In the genomic region with DNA sequence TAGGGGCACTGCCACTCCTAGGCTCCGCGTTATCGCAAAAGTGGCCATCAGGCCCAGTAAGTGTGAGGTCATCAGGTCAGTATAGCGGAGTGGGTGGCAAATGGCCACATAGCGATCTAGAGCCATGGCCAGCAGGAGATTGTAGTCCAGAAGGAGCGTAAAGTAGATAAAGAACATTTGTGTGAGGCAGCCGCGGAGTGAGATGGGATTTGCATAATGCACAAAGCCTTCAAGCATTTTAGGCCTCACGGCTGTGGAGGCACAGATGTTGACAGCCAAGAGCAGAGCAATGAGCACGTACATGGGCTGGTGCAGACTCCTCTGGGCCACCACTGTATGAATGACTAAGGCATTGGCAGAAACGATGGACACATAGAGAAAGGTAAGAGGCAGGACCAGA, we compare ENCODE assay signal across 31 mouse cellular contexts. TPM values are rescaled to one million over a fixed set of nuclear protein-coding genes. Genes with fewer than 3 reads are reported as not detected.
DNase-seq lines count a peak whose midpoint lies in the region; ATAC-seq and TF ChIP-seq lines count a peak whose summit lies in the region.
"Had no signal": no experiment of that assay in that cellular context is flagged by ENCODE, and none has a peak within 500 bp of the region (broad histone marks: within the 10 kb centered on the region; RNA-seq: fewer than 3 reads in every experiment).

No protein-coding gene starts in this region.

- H3K4me1 ChIP-seq in heart, adult 2 months (ENCODE audit: control insufficient read depth, insufficient read depth, low read length) = peaks cover 3% of the 10 kb centered on the region
- H3K4me1 ChIP-seq in liver, embryonic 14.5 days (replicated peaks; ENCODE audit: control insufficient read depth in 2 of 2, insufficient read depth in 2 of 2, low read length in 1 of 2) = peaks cover 0 to 6% of the 10 kb centered on the region in 2 experiments; a peak in 1 of 4 replicates
- peaks cover 5% of the 10 kb centered on the region for H3K4me1 ChIP-seq in liver, embryonic 12.5 days
- no peaks in the 10 kb centered on the region for H3K4me1 ChIP-seq in ES-Bruce4 (ENCODE audit: control insufficient read depth, insufficient read depth, low read length)
- H3K4me1 ChIP-seq: hindbrain, embryonic 15.5 days; limb, embryonic 13.5 days; liver, embryonic 15.5 days had no signal

- no peak overlapping the region for H3K4me3 ChIP-seq in heart, adult 2 months
- H3K4me3 ChIP-seq in liver, embryonic 14.5 days (ENCODE audit: insufficient read depth in 1 of 2, low read depth in 2 of 2, low read length in 2 of 2) = no peak overlapping the region
- H3K4me3 ChIP-seq in liver, embryonic 12.5 days = no peak overlapping the region
- H3K4me3 ChIP-seq in ES-Bruce4 (ENCODE audit: low read depth, low read length) = no peak overlapping the region
- H3K4me3 ChIP-seq: embryonic facial prominence, embryonic 15.5 days; hindbrain, embryonic 15.5 days; kidney, embryonic 15.5 days; limb, embryonic 13.5 days; liver, embryonic 15.5 days had no signal

- no peak overlapping the region for H3K27ac ChIP-seq in heart, adult 2 months
- no peak overlapping the region for H3K27ac ChIP-seq in liver, embryonic 14.5 days
- no peak overlapping the region for H3K27ac ChIP-seq in liver, embryonic 12.5 days
- H3K27ac ChIP-seq in ES-Bruce4 (ENCODE audit: insufficient read depth, low read length) = no peak overlapping the region
- H3K27ac ChIP-seq: embryonic facial prominence, embryonic 15.5 days; hindbrain, embryonic 15.5 days; kidney, embryonic 15.5 days; limb, embryonic 13.5 days; liver, embryonic 15.5 days had no signal

- H3K27me3 ChIP-seq in heart, adult 2 months (ENCODE audit: control insufficient read depth, insufficient read depth, low read length) = no peaks in the 10 kb centered on the region
- no peaks in the 10 kb centered on the region for H3K27me3 ChIP-seq in liver, embryonic 14.5 days (ENCODE audit: control insufficient read depth, insufficient read depth, low read length)
- no peaks in the 10 kb centered on the region for H3K27me3 ChIP-seq in liver, embryonic 12.5 days (replicated peaks)
- no peaks in the 10 kb centered on the region for H3K27me3 ChIP-seq in ES-Bruce4 (ENCODE audit: control insufficient read depth, insufficient read depth, low read length, poor library complexity, severe bottlenecking)
- H3K27me3 ChIP-seq: embryonic facial prominence, embryonic 15.5 days; hindbrain, embryonic 15.5 days; kidney, embryonic 15.5 days; limb, embryonic 13.5 days; liver, embryonic 15.5 days had no signal

- no peak for TF ChIP-seq CTCF in heart, adult 2 months (IDR thresholded peaks at IDR 0.05)
- TF ChIP-seq CTCF in liver, embryonic 14.5 days (IDR thresholded peaks at IDR 0.05; ENCODE audit: low read depth) = peak; percentile 38
- TF ChIP-seq CTCF in ES-Bruce4 (IDR thresholded peaks at IDR 0.05; ENCODE audit: low read depth, low read length) = peak; percentile 51
- peak; percentile 15; the same call in 1 of the 2 replicates for TF ChIP-seq CTCF in brain, embryonic 14.5 days (IDR thresholded peaks at IDR 0.05; ENCODE audit: borderline replicate concordance, extremely low read depth, insufficient read depth, insufficient read length)

- no peak for ATAC-seq in liver, embryonic 14.5 days (ENCODE audit: insufficient read depth)
- ATAC-seq in liver, embryonic 12.5 days = no peak
- ATAC-seq: forebrain, embryonic 16.5 days had no signal

- TF ChIP-seq POLR2A in heart, adult 2 months (IDR thresholded peaks at IDR 0.05; ENCODE audit: insufficient read depth, low read depth, low read length) = no peak
- no peak for TF ChIP-seq POLR2A in ES-Bruce4 (IDR thresholded peaks at IDR 0.05; ENCODE audit: insufficient read depth, low read length)
- TF ChIP-seq POLR2A in brain, embryonic 14.5 days (IDR thresholded peaks at IDR 0.05; ENCODE audit: borderline replicate concordance, extremely low read depth, insufficient read depth, insufficient read length, poor library complexity, severe bottlenecking) = no peak

- no peaks in the 10 kb centered on the region for H3K9me3 ChIP-seq in liver, embryonic 14.5 days (ENCODE audit: control insufficient read depth, low read length)
- H3K9me3 ChIP-seq in liver, embryonic 12.5 days (replicated peaks) = no peaks in the 10 kb centered on the region
- H3K9me3 ChIP-seq in ES-Bruce4 (replicated peaks; ENCODE audit: control insufficient read depth, insufficient read depth, low read length, poor library complexity, severe bottlenecking) = no peaks in the 10 kb centered on the region
- H3K9me3 ChIP-seq: embryonic facial prominence, embryonic 15.5 days; hindbrain, embryonic 15.5 days; kidney, embryonic 15.5 days; limb, embryonic 13.5 days; liver, embryonic 15.5 days had no signal

- no peak for TF ChIP-seq EP300 in heart, adult 2 months (IDR thresholded peaks at IDR 0.05; ENCODE audit: insufficient read depth, low read depth, low read length)
- no peak for TF ChIP-seq EP300 in liver, embryonic 14.5 days (IDR thresholded peaks at IDR 0.05; ENCODE audit: low read depth)
- no peak for TF ChIP-seq EP300 in ES-Bruce4 (IDR thresholded peaks at IDR 0.05; ENCODE audit: insufficient read depth, low read depth, low read length)

- H3K9ac ChIP-seq in heart, adult 2 months (ENCODE audit: low read depth, low read length) = no peak overlapping the region
- no peak overlapping the region for H3K9ac ChIP-seq in liver, embryonic 14.5 days (replicated peaks)
- no peak overlapping the region for H3K9ac ChIP-seq in liver, embryonic 12.5 days
- H3K9ac ChIP-seq in ES-Bruce4 (ENCODE audit: low read depth, poor library complexity, severe bottlenecking) = no peak overlapping the region
- H3K9ac ChIP-seq: embryonic facial prominence, embryonic 15.5 days; hindbrain, embryonic 15.5 days; kidney, embryonic 15.5 days; limb, embryonic 13.5 days; liver, embryonic 15.5 days had no signal

- H3K4me2 ChIP-seq in liver, embryonic 14.5 days (ENCODE audit: low read depth) = no peak overlapping the region
- H3K4me2 ChIP-seq in liver, embryonic 12.5 days = no peak overlapping the region
- H3K4me2 ChIP-seq: embryonic facial prominence, embryonic 15.5 days; hindbrain, embryonic 15.5 days; kidney, embryonic 15.5 days; limb, embryonic 13.5 days; liver, embryonic 15.5 days had no signal

- no peaks in the 10 kb centered on the region for H3K79me2 ChIP-seq in heart, adult 2 months (replicated peaks; ENCODE audit: control insufficient read depth, insufficient read depth, low read length)

- no peaks in the 10 kb centered on the region for H3K36me3 ChIP-seq in heart, adult 2 months (ENCODE audit: control insufficient read depth, insufficient read depth, low read length)
- no peaks in the 10 kb centered on the region for H3K36me3 ChIP-seq in liver, embryonic 14.5 days (replicated peaks; ENCODE audit: control insufficient read depth, insufficient read depth, low read depth)
- peaks cover 11% of the 10 kb centered on the region; the same call in 1 of the 2 replicates for H3K36me3 ChIP-seq in liver, embryonic 12.5 days
- H3K36me3 ChIP-seq in ES-Bruce4 (ENCODE audit: control insufficient read depth, insufficient read depth, low read length, poor library complexity, severe bottlenecking) = no peaks in the 10 kb centered on the region
- H3K36me3 ChIP-seq: embryonic facial prominence, embryonic 15.5 days; hindbrain, embryonic 15.5 days; kidney, embryonic 15.5 days; limb, embryonic 13.5 days had no signal

- peak; percentile 72 for DNase-seq in heart, adult 11 months
- DNase-seq in heart, adult 2 months = no peak
- DNase-seq in liver, embryonic 14.5 days (ENCODE audit: low read depth in 3 of 3, low spot score in 3 of 3) = no peak
- DNase-seq in brain, embryonic 14.5 days (ENCODE audit: low read depth) = peak; percentile 9
- no peak for DNase-seq in gastrocnemius, adult 8-10 months (ENCODE audit: low spot score in 2 of 2)
- DNase-seq: adrenal gland, postnatal 14 days; cerebellum, adult 8-10 months; cerebellum, postnatal 36 days; gastrocnemius, postnatal 25 days; kidney, adult 11 months; layer of hippocampus, adult 9-11 months; lung, postnatal 4 days; thymus, adult 2 months; thymus, postnatal 4 days had no signal

- WGBS in heart, adult 2 months = 79% methylated on average over 11 of the region's 11 CpGs
- WGBS in liver, embryonic 14.5 days (ENCODE audit: insufficient replicate concordance) = 87% methylated on average over 11 of the region's 11 CpGs
- WGBS in liver, embryonic 12.5 days (ENCODE audit: insufficient replicate concordance) = 79% methylated on average over 11 of the region's 11 CpGs

- intact Hi-C loops in heart, adult 2 months (cut with DNase I) = no loop called here

RNA-seq across cellular contexts. Expression of a gene that starts 4.1 kb away (rescaled TPM):
- total RNA-seq in heart, adult 2 months (2021) = not detected
- not detected in 2 replicates for polyA plus RNA-seq in heart, adult 2 months (2012; rRNA removed)
- polyA plus RNA-seq in liver, embryonic 14.5 days (2012; rRNA removed) = not detected in 2 replicates
- polyA plus RNA-seq in liver, embryonic 14.5 days (2014; fragmentation: Nextera tagmentation; extraction: Ambion mirVana) = 0.37 and 0.39 TPM in 2 replicates
- 0.33 and 0.41 TPM in 2 replicates for polyA plus RNA-seq in liver, embryonic 12.5 days (2016; fragmentation: Nextera tagmentation; extraction: Ambion mirVana)
- not detected in 2 replicates for polyA plus RNA-seq in ES-Bruce4 (2011; ENCODE audit: insufficient read depth, insufficient read length, low read depth, missing spikeins)
- not detected in 2 replicates for polyA plus RNA-seq in brain, embryonic 14.5 days (2012; rRNA removed)
- not detected for total RNA-seq in gastrocnemius, adult 8-10 months (2022)
- total RNA-seq: adrenal gland, postnatal 14 days; gastrocnemius, postnatal 25 days; heart, adult 8-10 months; heart, postnatal 25 days; left cerebral cortex, adult 18-20 months; left cerebral cortex, postnatal 25 days had no signal
- polyA plus RNA-seq: large intestine, adult 2 months; thymus, adult 2 months had no signal

RNA-seq across cellular contexts. Expression of a gene that starts 10.7 kb away (rescaled TPM):
- not detected for total RNA-seq in heart, adult 2 months (2021)
- polyA plus RNA-seq in heart, adult 2 months (2012; rRNA removed) = not detected in 2 replicates
- polyA plus RNA-seq in liver, embryonic 14.5 days (2012; rRNA removed) = not detected in 2 replicates
- polyA plus RNA-seq in liver, embryonic 14.5 days (2014; fragmentation: Nextera tagmentation; extraction: Ambion mirVana) = 0.04 and 0.17 TPM in 2 replicates
- 0.04 and 0.19 TPM in 2 replicates for polyA plus RNA-seq in liver, embryonic 12.5 days (2016; fragmentation: Nextera tagmentation; extraction: Ambion mirVana)
- not detected in 2 replicates for polyA plus RNA-seq in ES-Bruce4 (2011; ENCODE audit: insufficient read depth, insufficient read length, low read depth, missing spikeins)
- polyA plus RNA-seq in brain, embryonic 14.5 days (2012; rRNA removed) = not detected in 2 replicates
- total RNA-seq in gastrocnemius, adult 8-10 months (2022) = not detected
- total RNA-seq: adrenal gland, postnatal 14 days; gastrocnemius, postnatal 25 days; heart, adult 8-10 months; heart, postnatal 25 days; left cerebral cortex, adult 18-20 months; left cerebral cortex, postnatal 25 days had no signal
- polyA plus RNA-seq: large intestine, adult 2 months; thymus, adult 2 months had no signal

RNA-seq across cellular contexts. Expression of a gene that starts 22.0 kb away (rescaled TPM):
- total RNA-seq in heart, adult 2 months (2021) = not detected
- not detected in 2 replicates for polyA plus RNA-seq in heart, adult 2 months (2012; rRNA removed)
- not detected in 2 replicates for polyA plus RNA-seq in liver, embryonic 14.5 days (2012; rRNA removed)
- not detected in 2 replicates for polyA plus RNA-seq in liver, embryonic 14.5 days (2014; fragmentation: Nextera tagmentation; extraction: Ambion mirVana)
- polyA plus RNA-seq in liver, embryonic 12.5 days (2016; fragmentation: Nextera tagmentation; extraction: Ambion mirVana) = not detected in 2 replicates
- polyA plus RNA-seq in ES-Bruce4 (2011; ENCODE audit: insufficient read depth, insufficient read length, low read depth, missing spikeins) = not detected in 2 replicates
- not detected in 2 replicates for polyA plus RNA-seq in brain, embryonic 14.5 days (2012; rRNA removed)
- total RNA-seq in gastrocnemius, adult 8-10 months (2022) = not detected
- total RNA-seq: adrenal gland, postnatal 14 days; gastrocnemius, postnatal 25 days; heart, adult 8-10 months; heart, postnatal 25 days; left cerebral cortex, adult 18-20 months; left cerebral cortex, postnatal 25 days had no signal
- polyA plus RNA-seq: embryonic facial prominence, embryonic 15.5 days; forebrain, embryonic 16.5 days; heart, embryonic 14.5 days; large intestine, adult 2 months; limb, embryonic 13.5 days; liver, embryonic 15.5 days; lung, embryonic 16.5 days; thymus, adult 2 months had no signal

RNA-seq across cellular contexts. Expression of a gene that starts 35.9 kb away (rescaled TPM):
- 1 to 10 TPM; 9.6 to 9.9 TPM for total RNA-seq in heart, adult 2 months (2021)
- 4.4 and 8.1 TPM in 2 replicates for polyA plus RNA-seq in heart, adult 2 months (2012; rRNA removed)
- 67.5 and 107 TPM in 2 replicates for polyA plus RNA-seq in liver, embryonic 14.5 days (2012; rRNA removed)
- 185 and 196 TPM in 2 replicates for polyA plus RNA-seq in liver, embryonic 14.5 days (2014; fragmentation: Nextera tagmentation; extraction: Ambion mirVana)
- polyA plus RNA-seq in liver, embryonic 12.5 days (2016; fragmentation: Nextera tagmentation; extraction: Ambion mirVana) = 254 and 266 TPM in 2 replicates
- 157 and 167 TPM in 2 replicates for polyA plus RNA-seq in ES-Bruce4 (2011; ENCODE audit: insufficient read depth, insufficient read length, low read depth, missing spikeins)
- polyA plus RNA-seq in brain, embryonic 14.5 days (2012; rRNA removed) = 46.1 and 54.4 TPM in 2 replicates
- total RNA-seq in gastrocnemius, adult 8-10 months (2022) = 10 to 100 TPM; 16.9 to 19.9 (median 17.9) TPM

RNA-seq across cellular contexts. Expression of a gene that starts 57.2 kb away (rescaled TPM):
- not detected for total RNA-seq in heart, adult 2 months (2021)
- polyA plus RNA-seq in heart, adult 2 months (2012; rRNA removed) = not detected in 2 replicates
- polyA plus RNA-seq in liver, embryonic 14.5 days (2012; rRNA removed) = not detected in 2 replicates
- polyA plus RNA-seq in liver, embryonic 14.5 days (2014; fragmentation: Nextera tagmentation; extraction: Ambion mirVana) = not detected in 2 replicates
- polyA plus RNA-seq in liver, embryonic 12.5 days (2016; fragmentation: Nextera tagmentation; extraction: Ambion mirVana) = not detected in 2 replicates
- polyA plus RNA-seq in ES-Bruce4 (2011; ENCODE audit: insufficient read depth, insufficient read length, low read depth, missing spikeins) = not detected in 2 replicates
- polyA plus RNA-seq in brain, embryonic 14.5 days (2012; rRNA removed) = not detected in 2 replicates
- total RNA-seq in gastrocnemius, adult 8-10 months (2022) = not detected
- total RNA-seq: adrenal gland, postnatal 14 days; gastrocnemius, postnatal 25 days; heart, adult 8-10 months; heart, postnatal 25 days; left cerebral cortex, adult 18-20 months; left cerebral cortex, postnatal 25 days had no signal
- polyA plus RNA-seq: embryonic facial prominence, embryonic 15.5 days; forebrain, embryonic 16.5 days; heart, embryonic 14.5 days; hindbrain, embryonic 15.5 days; kidney, embryonic 15.5 days; large intestine, adult 2 months; limb, embryonic 13.5 days; liver, embryonic 15.5 days; lung, embryonic 16.5 days; neural tube, embryonic 14.5 days; stomach, embryonic 16.5 days; thymus, adult 2 months had no signal

Comparison
In these comparisons a context has a peak if more than half of its experiments do, and no peak if none do; other contexts are left out.
1. DNase-seq: peak in heart, adult 11 months (single experiment) and brain, embryonic 14.5 days (single experiment); none in heart, adult 2 months (0 of 2), liver, embryonic 14.5 days (0 of 3) and gastrocnemius, adult 8-10 months (0 of 2).